Mouse (Mus musculus): ENCODE data around the gene Dnajc15. TPM values are rescaled to one million over a fixed set of nuclear protein-coding genes. Genes with fewer than 3 reads are reported as not detected.

Gene Dnajc15
- total RNA-seq, 2 experiments from 2014 or later, result 98.7 to 108 TPM

DNA sequence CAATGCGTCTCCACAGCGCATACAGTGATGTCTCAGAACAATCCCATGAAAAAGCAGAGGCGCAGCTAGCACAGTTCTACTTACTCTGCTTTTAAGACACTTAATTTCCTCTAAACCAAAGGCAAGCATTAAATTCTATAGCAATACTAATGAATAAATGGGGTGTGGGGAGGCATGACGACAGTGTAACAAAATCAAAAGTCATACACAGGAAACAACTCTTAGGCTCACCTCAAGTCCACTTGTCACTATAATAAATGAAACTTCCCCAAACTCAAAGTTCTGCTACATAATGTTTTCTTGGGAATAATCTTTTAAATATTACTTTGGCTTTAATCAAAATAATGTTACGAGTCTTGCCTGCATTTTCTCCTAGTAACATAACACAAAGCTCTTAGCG is 10.4 kb downstream of the Dnajc15 start:
- intact Hi-C loops (cut with DNase I; ENCODE audit: low total_unique reads), result no loop called here
- DNase-seq, result no peak

GRCm38 (mm10) chr14:77864051-77864450 is 10.9 kb downstream of the Dnajc15 start:
- intact Hi-C loops (cut with DNase I; ENCODE audit: low total_unique reads), result no loop called here
- no peak for DNase-seq

DNA sequence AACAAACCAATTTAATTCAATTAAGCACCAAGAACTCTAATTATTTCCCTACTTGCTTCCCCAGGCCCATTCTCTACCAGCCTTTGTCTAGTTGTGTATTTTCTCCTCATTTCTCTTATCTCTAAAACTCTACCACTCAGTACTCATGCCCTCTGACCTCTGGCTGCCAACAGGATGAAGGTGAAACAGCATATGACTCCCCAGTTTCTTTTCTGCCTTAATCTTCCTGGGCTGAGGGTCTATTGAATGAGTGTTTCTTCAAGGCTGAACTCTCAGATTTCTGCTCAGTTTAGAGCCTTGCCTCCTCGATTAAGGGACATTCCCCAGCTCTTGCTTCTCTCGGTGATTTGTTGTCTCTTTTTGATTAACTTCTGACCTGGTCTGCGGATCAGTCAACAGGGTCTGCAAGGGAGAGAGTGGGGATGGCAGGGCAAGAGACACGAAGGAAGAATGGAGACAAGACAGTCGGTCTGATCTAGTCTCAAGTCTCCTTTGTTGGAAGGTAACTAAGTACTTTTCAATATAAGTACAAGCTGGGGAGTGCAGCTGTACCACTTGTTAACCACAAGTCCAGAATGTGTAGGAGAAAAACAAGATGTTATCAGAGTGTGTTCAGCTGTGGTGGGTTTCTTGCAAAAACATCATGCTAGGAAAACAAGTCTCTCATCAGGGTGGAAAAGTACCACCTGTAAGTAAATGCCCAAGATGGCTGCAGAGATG is 13.9 kb downstream of the Dnajc15 start:
- DNase-seq, result no peak
- intact Hi-C loops (cut with DNase I; ENCODE audit: low total_unique reads), result no loop called here

DNA sequence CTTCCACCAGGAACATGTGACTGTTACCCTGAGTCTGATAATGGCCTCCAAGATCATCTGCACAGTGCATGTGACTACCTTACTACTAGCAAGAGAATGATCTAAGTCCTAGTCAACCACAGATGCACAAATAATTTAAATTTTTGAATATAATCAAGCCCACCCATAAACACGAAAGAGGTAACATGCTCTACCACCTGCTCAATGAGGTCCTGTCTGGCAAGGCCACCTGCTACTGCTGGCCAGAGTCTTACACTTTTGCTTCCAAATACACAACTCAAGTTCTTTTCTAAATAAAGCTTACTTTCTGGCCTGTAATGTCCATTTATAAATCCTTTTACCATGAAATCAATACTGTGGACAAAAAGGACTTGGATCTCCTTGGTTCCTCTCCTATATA is 15.0 kb downstream of the Dnajc15 start:
- intact Hi-C loops (cut with DNase I; ENCODE audit: low total_unique reads), result no loop called here
- DNase-seq, result no peak

DNA sequence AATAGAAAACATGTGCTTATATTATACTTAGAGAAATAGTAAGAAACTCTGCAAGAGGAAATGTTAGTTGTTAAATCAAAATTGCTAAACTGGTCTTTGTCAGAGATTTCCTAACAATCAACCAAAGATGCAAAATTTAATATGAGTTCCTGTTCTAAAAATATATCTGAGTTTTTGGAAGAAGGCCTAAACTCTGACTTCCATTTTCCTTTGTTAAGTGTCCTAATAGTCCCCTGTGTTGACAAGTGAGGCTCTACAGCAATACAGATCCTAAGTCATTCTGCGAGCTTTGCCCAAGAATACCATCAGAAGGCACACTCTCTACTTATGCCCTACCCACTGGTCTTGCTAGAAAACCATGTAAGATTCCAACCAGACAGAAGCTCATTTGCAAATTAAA is 21.0 kb downstream of the Dnajc15 start:
- DNase-seq, result no peak
- intact Hi-C loops (cut with DNase I; ENCODE audit: low total_unique reads), result no loop called here

GRCm38 (mm10) chr14:77849852-77850251 is 25.1 kb downstream of the Dnajc15 start:
- intact Hi-C loops (cut with DNase I; ENCODE audit: low total_unique reads), result no loop called here
- no peak for DNase-seq

- no peak for DNase-seq
- intact Hi-C loops (cut with DNase I; ENCODE audit: low total_unique reads), result no loop called here
These were observed 26.6 kb downstream of the Dnajc15 start for GRCm38 (mm10) chr14:77848349-77848748.

- intact Hi-C loops (cut with DNase I; ENCODE audit: low total_unique reads), result no loop called here
- no peak for DNase-seq
These were observed 28.7 kb downstream of the Dnajc15 start for GRCm38 (mm10) chr14:77846206-77846605.

GRCm38 (mm10) chr14:77845479-77845878 is 29.4 kb downstream of the Dnajc15 start:
- intact Hi-C loops (cut with DNase I; ENCODE audit: low total_unique reads), result no loop called here
- DNase-seq, result no peak

DNA sequence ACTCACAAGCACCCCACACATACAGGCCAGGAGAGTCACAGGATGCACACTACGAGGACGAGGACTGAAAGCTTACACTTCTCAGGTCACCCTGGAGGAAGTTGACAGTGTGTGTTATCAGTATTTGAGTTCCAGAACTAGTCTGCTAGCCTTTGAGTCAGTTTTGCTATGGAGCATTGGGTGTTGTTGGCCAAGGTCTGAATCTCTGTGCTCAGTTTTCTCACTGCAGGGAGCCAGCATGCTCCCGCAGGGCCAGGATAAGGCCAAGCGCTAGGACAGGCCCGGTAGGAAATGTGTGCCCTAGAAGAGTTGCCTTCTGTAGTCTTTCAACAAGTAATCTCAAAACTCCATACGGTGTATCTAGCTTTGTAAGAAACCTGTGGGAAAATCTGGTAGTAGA is 34.4 kb downstream of the Dnajc15 start:
- DNase-seq, result no peak
- intact Hi-C loops (cut with DNase I; ENCODE audit: low total_unique reads), result no loop called here

- intact Hi-C loops (cut with DNase I; ENCODE audit: low total_unique reads), result no loop called here
These were observed 34.8 kb downstream of the Dnajc15 start for GRCm38 (mm10) chr14:77840078-77840477.

GRCm38 (mm10) chr14:77836794-77837193 is 38.1 kb downstream of the Dnajc15 start:
- intact Hi-C loops (cut with DNase I; ENCODE audit: low total_unique reads), result no loop called here
- no peak for DNase-seq

More at GRCm38 (mm10) chr14:77840078-77840477, 34.8 kb downstream of the Dnajc15 start:
- no peak for DNase-seq

DNA sequence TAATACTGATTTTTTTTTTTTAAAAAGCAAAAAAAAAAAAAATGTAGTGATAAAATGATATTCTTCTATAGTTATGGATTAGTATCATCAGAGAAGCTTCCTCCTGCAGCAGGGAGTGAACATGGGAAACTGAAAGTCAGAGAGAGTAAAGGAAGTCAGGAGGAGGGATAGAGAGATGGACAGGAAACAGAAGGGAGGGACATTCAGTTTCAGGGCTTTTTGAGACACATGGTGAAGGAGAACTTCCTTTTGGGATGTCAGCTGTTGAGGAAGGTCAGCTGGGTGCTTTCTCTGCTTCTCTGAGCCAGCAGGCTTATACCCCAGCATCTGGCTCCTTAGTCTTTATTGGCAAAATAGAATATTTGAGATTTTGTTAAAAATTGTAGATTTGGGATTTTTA is 42.6 kb downstream of the Dnajc15 start:
- intact Hi-C loops (cut with DNase I; ENCODE audit: low total_unique reads), result no loop called here
- DNase-seq, result no peak

- intact Hi-C loops (cut with DNase I; ENCODE audit: low total_unique reads), result no loop called here
These were observed 43.0 kb downstream of the Dnajc15 start for GRCm38 (mm10) chr14:77831936-77832335.

DNA sequence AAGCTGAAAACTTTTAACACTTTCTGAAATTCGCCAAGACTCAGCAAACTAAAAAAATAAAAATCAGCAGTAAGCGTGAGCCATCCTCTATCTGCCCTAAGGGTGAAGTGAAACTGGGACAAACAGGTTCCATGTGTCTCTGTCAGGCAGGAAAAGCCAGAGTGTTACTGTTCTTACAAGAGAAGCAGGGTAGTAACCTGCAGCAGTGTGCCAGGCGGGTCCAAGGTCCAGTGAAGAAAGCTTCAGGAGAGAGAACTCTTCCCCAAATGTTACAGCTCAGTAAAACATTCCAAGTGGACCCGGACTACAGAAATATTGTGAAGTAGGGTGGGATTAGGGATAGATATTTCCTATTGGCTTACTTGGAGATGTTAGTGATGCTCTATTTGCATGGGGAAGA is 45.3 kb downstream of the Dnajc15 start:
- intact Hi-C loops (cut with DNase I; ENCODE audit: low total_unique reads), result no loop called here
- no peak for DNase-seq

More at GRCm38 (mm10) chr14:77831936-77832335, 43.0 kb downstream of the Dnajc15 start:
- no peak for DNase-seq

DNA sequence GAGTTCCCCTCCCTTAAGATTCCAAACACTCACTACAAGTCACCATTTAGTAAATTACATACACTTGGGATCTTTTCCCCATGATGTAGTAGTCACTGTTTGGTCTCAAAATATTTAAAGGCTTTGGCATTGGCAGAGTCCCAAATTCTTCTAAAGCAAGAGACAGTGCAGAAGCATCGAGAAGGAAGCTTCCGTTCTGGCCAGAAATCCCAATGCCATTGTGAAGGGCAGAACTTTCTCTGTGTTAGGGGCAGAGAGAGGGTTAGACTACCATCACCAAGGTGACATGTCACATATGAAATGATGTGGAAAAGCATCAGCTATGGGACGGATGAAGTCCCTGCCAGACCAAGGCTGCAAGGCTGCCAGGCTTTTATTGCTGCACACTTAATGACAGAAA is 49.0 kb downstream of the Dnajc15 start:
- no peak for DNase-seq
- intact Hi-C loops (cut with DNase I; ENCODE audit: low total_unique reads), result no loop called here

GRCm38 (mm10) chr14:77825121-77825520 is 49.8 kb downstream of the Dnajc15 start:
- intact Hi-C loops (cut with DNase I; ENCODE audit: low total_unique reads), result no loop called here
- no peak for DNase-seq

DNA sequence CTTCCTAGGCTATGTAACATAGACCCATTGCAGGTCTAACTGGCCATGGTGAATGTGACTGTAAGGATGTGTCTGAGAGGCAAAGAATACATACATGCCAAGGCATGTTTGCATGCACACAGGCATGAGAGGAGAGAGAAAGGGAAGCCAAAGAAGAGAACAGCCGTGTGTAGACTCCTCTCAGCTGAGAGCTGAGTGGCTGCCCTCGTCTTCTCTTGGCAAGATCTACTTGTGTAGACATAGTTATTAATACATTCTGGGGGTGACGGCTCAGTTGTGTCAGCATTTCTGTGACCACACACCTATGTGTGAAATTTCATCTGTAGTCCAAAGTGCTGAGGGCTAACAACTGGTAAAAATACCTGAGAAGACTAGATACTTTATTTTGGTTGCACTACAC is 55.1 kb downstream of the Dnajc15 start:
- intact Hi-C loops (cut with DNase I; ENCODE audit: low total_unique reads), result no loop called here
- no peak for DNase-seq

DNA sequence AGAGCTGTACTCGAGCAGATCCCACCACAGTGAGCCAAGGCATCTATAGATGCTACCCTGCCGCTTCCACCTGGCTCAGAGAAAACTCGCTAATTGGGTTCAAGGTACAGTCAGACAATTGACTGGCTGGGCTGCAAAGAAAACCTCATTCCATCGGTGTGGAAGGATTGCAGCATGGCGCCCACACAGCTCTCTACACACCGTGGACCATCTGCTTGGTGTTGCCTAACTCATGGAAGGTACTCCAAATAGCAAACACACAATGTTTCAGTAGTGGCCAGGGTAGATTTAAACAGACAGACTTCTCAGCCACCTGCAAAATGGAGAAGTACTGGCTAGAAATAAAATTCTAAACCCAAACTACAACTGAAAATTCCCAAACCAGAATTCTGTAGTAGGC is 57.4 kb downstream of the Dnajc15 start:
- intact Hi-C loops (cut with DNase I; ENCODE audit: low total_unique reads), result no loop called here

DNA sequence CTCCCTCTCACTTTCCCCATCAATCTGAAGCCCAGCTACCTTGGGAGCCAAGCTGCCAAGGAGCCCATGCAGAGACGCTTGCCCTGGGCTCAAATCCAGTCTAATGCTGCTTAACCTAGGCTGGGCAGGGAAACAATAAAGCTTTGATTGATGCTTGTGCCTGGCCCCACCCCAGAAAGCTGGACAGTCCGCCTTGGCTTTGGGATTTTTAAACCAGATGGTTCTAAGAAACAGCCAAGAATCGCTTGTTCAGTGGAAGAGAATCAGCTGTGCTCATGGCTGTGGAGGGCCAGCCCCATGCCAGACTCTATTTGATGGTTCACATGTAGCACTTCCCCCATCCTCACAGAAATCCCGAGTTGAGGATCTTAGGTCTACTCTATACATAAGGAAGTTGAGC is 60.0 kb downstream of the Dnajc15 start:
- peak; percentile 45 for DNase-seq
- intact Hi-C loops (cut with DNase I; ENCODE audit: low total_unique reads), result no loop called here

More for the DNA sequence above, 57.4 kb downstream of the Dnajc15 start:
- DNase-seq, result no peak

DNA sequence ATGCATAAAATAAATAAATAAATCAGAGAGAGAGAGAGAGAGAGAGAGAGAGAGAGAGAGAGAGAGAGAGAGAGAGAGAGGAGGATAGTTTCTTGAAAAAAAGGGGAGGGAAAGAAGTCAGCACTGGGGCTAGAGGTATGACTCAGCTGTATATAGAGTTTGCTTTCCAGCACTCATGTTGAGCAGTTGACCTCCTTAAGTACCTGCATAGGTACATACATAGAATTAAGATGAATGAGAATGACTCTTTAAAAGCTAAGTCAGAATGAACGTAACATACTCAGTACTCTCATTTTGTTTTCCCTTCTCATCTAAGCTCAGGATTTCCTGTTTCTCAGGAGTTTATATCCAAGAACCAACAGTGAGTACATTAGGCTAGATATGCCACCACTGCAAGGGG is 62.0 kb downstream of the Dnajc15 start:
- intact Hi-C loops (cut with DNase I; ENCODE audit: low total_unique reads), result no loop called here
- DNase-seq, result no peak

DNA sequence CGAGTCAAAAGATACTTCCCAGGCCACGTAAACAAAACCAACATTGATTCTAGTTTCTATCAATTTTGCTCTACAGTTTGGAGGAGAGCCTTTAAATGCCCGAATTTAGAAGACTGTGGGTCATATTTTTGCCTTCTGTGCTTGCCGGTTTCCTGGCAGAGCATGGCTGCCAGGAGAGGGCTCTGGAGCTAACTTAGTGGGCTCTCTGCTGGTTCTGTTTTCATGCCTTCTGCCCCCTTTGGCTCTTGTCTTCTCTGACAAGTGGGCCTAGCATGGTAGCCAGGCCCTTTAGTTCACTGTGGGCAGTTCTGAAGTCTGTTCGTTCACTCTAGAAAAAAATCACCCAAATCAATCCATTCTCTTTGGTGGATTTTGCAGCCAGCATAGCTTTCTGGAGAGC is 63.5 kb downstream of the Dnajc15 start:
- intact Hi-C loops (cut with DNase I; ENCODE audit: low total_unique reads), result no loop called here
- no peak for DNase-seq
